Mouse (Mus musculus) midbrain, embryonic 11.5 days (tissue): ENCODE data around the gene Tbcc. TPM values are rescaled to one million over a fixed set of nuclear protein-coding genes. Genes with fewer than 3 reads are reported as not detected.

Source experiments
- ATAC-seq: fragments of 200-750 bp; cut with Nextera tagmentation; 2 replicates; pipeline ENCODE4 v1.8.0; 2017; ENCODE audit warnings: moderate TSS enrichment, moderate library complexity; ENCODE audit not compliant: low FRiP score
- DNase-seq: peaks from one replicate; pipeline ENCODE4 v3.0.0; 2015; ENCODE audit warnings: low spot score; ENCODE audit errors: missing footprints
- H3K27ac ChIP-seq: fragments of 300-500 bp; sonication (generic); 2 replicates; pipeline ENCODE4 v1.5.1; 2014; ENCODE audit warnings: low read depth, low read length
- H3K27me3 ChIP-seq: fragments of 300-500 bp; sonication (generic); 2 replicates; pipeline ENCODE4 v1.6.1; 2014; ENCODE audit warnings: mild to moderate bottlenecking, low read length, moderate library complexity, mixed read lengths; ENCODE audit not compliant: control insufficient read depth, insufficient read depth
- H3K36me3 ChIP-seq: fragments of 300-500 bp; sonication (generic); 2 replicates; pipeline ENCODE4 v1.6.1; 2014; ENCODE audit warnings: mild to moderate bottlenecking, low read length, moderate library complexity, mixed read lengths; ENCODE audit not compliant: control insufficient read depth, insufficient read depth
- H3K4me1 ChIP-seq: fragments of 300-500 bp; sonication (generic); 2 replicates; pipeline ENCODE4 v1.6.1; 2014; ENCODE audit warnings: low read length; ENCODE audit not compliant: control insufficient read depth, insufficient read depth
- H3K4me2 ChIP-seq: fragments of 300-500 bp; sonication (generic); 2 replicates; pipeline ENCODE4 v1.6.1; 2014; ENCODE audit warnings: mild to moderate bottlenecking, moderate library complexity
- H3K4me3 ChIP-seq: fragments of 300-500 bp; sonication (generic); 2 replicates; pipeline ENCODE4 v1.5.1; 2014; ENCODE audit warnings: low read depth, low read length
- H3K9ac ChIP-seq: fragments of 300-500 bp; sonication (generic); 2 replicates; pipeline ENCODE4 v1.6.1; 2014; ENCODE audit warnings: low read length
- H3K9me3 ChIP-seq: fragments of 300-500 bp; sonication (generic); 2 replicates; pipeline ENCODE4 v1.6.1; 2016; ENCODE audit warnings: low read length; ENCODE audit not compliant: control insufficient read depth
- WGBS: fragments of 180-500 bp; shearing (Covaris S2); extraction: QIAGEN DNeasy Blood & Tissue Kit; methylation state at CpG from one replicate; pipeline ENCODE4 v1.1.7; 2014; 5-methylcytosine and 5-hydroxymethylcytosine counted together
- polyA plus RNA-seq: library from polyadenylated mRNA; unstranded; fragments of >200 nt; fragmentation: Nextera tagmentation; extraction: Ambion mirVana; gene quantifications from 2 replicates; pipeline ENCODE4 v1.2.1, GENCODE M21; 2014

The Tbcc gene
- polyA plus RNA-seq, 1 experiment from 2014 or later = 76.2 TPM

- DNase-seq (no peak), ATAC-seq (no peak)
- no peaks in the 10 kb centered on the region for H3K36me3 ChIP-seq
- peaks cover 10% of the 10 kb centered on the region for H3K4me1 ChIP-seq
- no peak overlapping the region for H3K4me2 ChIP-seq
- H3K4me3 ChIP-seq = no peak overlapping the region
- WGBS = 94% methylated on average over 4 of the region's 4 CpGs
- no peaks in the 10 kb centered on the region for H3K9me3 ChIP-seq
- H3K9ac ChIP-seq = no peak overlapping the region
- H3K27me3 ChIP-seq = no peaks in the 10 kb centered on the region
- no peak overlapping the region for H3K27ac ChIP-seq
Measured at GRCm38 (mm10) chr17:46860120-46860519, 30.4 kb upstream of the Tbcc start.

- ATAC-seq (no peak), DNase-seq (no peak)
- H3K4me1 ChIP-seq = no peaks in the 10 kb centered on the region
- no peak overlapping the region for H3K27ac ChIP-seq
- H3K4me3 ChIP-seq = no peak overlapping the region
- 79% methylated on average over 7 of the region's 7 CpGs for WGBS
- H3K9me3 ChIP-seq = no peaks in the 10 kb centered on the region
- H3K4me2 ChIP-seq = no peak overlapping the region
- no peak overlapping the region for H3K9ac ChIP-seq
- H3K36me3 ChIP-seq = no peaks in the 10 kb centered on the region
- no peaks in the 10 kb centered on the region for H3K27me3 ChIP-seq
Measured at GRCm38 (mm10) chr17:46864566-46865195, 25.8 kb upstream of the Tbcc start.

- Histone ChIP-seq H3K4me1 (no peaks in the 10 kb centered on the region), H3K27me3 (no peaks in the 10 kb centered on the region), H3K36me3 (no peaks in the 10 kb centered on the region), H3K27ac (no peak overlapping the region), H3K9ac (no peak overlapping the region), H3K4me3 (no peak overlapping the region), H3K9me3 (no peaks in the 10 kb centered on the region), H3K4me2 (no peak overlapping the region)
- DNase-seq = no peak
- 92% methylated on average over 12 of the region's 12 CpGs for WGBS
- no peak for ATAC-seq
Measured at GRCm38 (mm10) chr17:46866836-46867235, 23.6 kb upstream of the Tbcc start.

GRCm38 (mm10) chr17:46870204-46870798 is 20.2 kb upstream of the Tbcc start:
- Histone ChIP-seq H3K36me3 (no peaks in the 10 kb centered on the region), H3K4me3 (no peak overlapping the region), H3K4me1 (no peaks in the 10 kb centered on the region), H3K4me2 (no peak overlapping the region), H3K27ac (no peak overlapping the region), H3K9ac (no peak overlapping the region), H3K27me3 (no peaks in the 10 kb centered on the region), H3K9me3 (no peaks in the 10 kb centered on the region)
- DNase-seq (no peak), ATAC-seq (no peak)
- WGBS = 94% methylated on average over 5 of the region's 5 CpGs

GRCm38 (mm10) chr17:46870913-46871312 is 19.6 kb upstream of the Tbcc start:
- Histone ChIP-seq H3K4me2 (no peak overlapping the region), H3K36me3 (no peaks in the 10 kb centered on the region), H3K4me3 (no peak overlapping the region), H3K4me1 (no peaks in the 10 kb centered on the region), H3K27me3 (no peaks in the 10 kb centered on the region), H3K9ac (no peak overlapping the region), H3K27ac (no peak overlapping the region), H3K9me3 (no peaks in the 10 kb centered on the region)
- WGBS = 67% methylated on average over 1 of the region's 1 CpGs
- DNase-seq (no peak), ATAC-seq (no peak)

GRCm38 (mm10) chr17:46872806-46873205 is 17.7 kb upstream of the Tbcc start:
- H3K27ac ChIP-seq = no peak overlapping the region
- H3K9me3 ChIP-seq = no peaks in the 10 kb centered on the region
- no peak overlapping the region for H3K4me2 ChIP-seq
- no peak for DNase-seq
- no peak for ATAC-seq
- H3K36me3 ChIP-seq = no peaks in the 10 kb centered on the region
- no peaks in the 10 kb centered on the region for H3K27me3 ChIP-seq
- WGBS = 77% methylated on average over 7 of the region's 7 CpGs
- no peak overlapping the region for H3K9ac ChIP-seq
- H3K4me3 ChIP-seq = no peak overlapping the region
- no peaks in the 10 kb centered on the region for H3K4me1 ChIP-seq

- H3K4me2 ChIP-seq = no peak overlapping the region
- WGBS = 60% methylated on average over 10 of the region's 10 CpGs
- no peaks in the 10 kb centered on the region for H3K27me3 ChIP-seq
- no peaks in the 10 kb centered on the region for H3K9me3 ChIP-seq
- ATAC-seq (no peak), DNase-seq (no peak)
- no peaks in the 10 kb centered on the region for H3K36me3 ChIP-seq
- H3K27ac ChIP-seq = no peak overlapping the region
- no peak overlapping the region for H3K9ac ChIP-seq
- H3K4me1 ChIP-seq = no peaks in the 10 kb centered on the region
- H3K4me3 ChIP-seq = no peak overlapping the region
Measured at GRCm38 (mm10) chr17:46874133-46874532, 16.4 kb upstream of the Tbcc start.

GRCm38 (mm10) chr17:46875626-46876025 is 14.9 kb upstream of the Tbcc start:
- Histone ChIP-seq H3K9me3 (no peaks in the 10 kb centered on the region), H3K4me1 (no peaks in the 10 kb centered on the region), H3K27me3 (no peaks in the 10 kb centered on the region), H3K36me3 (no peaks in the 10 kb centered on the region), H3K4me2 (no peak overlapping the region), H3K27ac (no peak overlapping the region), H3K4me3 (no peak overlapping the region), H3K9ac (no peak overlapping the region)
- ATAC-seq (no peak), DNase-seq (no peak)
- 68% methylated on average over 3 of the region's 3 CpGs for WGBS

GRCm38 (mm10) chr17:46876371-46876950 is 14.0 kb upstream of the Tbcc start:
- DNase-seq (no peak), ATAC-seq (no peak)
- no peak overlapping the region for H3K9ac ChIP-seq
- H3K27me3 ChIP-seq = no peaks in the 10 kb centered on the region
- no peak overlapping the region for H3K27ac ChIP-seq
- H3K9me3 ChIP-seq = no peaks in the 10 kb centered on the region
- H3K4me1 ChIP-seq = no peaks in the 10 kb centered on the region
- H3K4me2 ChIP-seq = no peak overlapping the region
- 84% methylated on average over 8 of the region's 8 CpGs for WGBS
- H3K36me3 ChIP-seq = no peaks in the 10 kb centered on the region
- no peak overlapping the region for H3K4me3 ChIP-seq
